Mouse (Mus musculus): ENCODE results near the gene Maml2. TPM values are rescaled to one million over a fixed set of nuclear protein-coding genes. Genes with fewer than 3 reads are reported as not detected.

The Maml2 gene
- total RNA-seq, 1 experiment: 1.9 TPM

DNA sequence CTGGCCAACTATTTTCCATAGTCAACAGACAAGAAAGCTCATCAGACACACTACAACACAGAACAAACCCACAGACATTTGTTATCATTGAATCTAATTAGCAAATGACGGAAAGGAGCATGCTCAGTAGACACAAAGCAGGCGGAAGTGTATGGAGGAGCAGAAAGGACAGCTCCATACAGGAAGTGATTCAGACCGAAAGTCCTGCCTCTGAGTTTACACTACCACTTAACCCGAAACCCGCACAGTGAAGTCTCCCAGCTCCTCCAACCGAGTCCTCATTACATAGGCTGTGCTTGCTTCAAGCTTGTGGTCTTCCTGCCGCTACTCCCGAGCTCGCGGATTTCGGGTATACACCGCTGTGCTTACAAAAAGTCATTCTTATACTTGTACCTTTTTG lies 404.0 kb downstream of the Maml2 start:
- in situ Hi-C loops (cut with MboI; ENCODE audit: low sequenced_read_pairs in 2 of 2, unreplicated experiment in 2 of 2): no loop called here
- Histone ChIP-seq H3K4me1 (ENCODE audit: control insufficient read depth in 2 of 2, insufficient read depth in 2 of 2, low read length in 2 of 2, poor library complexity in 1 of 2) (peaks cover 22 to 23% of the 10 kb centered on the region in 2 experiments), H3K36me3 (ENCODE audit: control insufficient read depth, insufficient read depth, low read length, poor library complexity, severe bottlenecking) (no peaks in the 10 kb centered on the region), H3K9ac (ENCODE audit: insufficient read depth, low read depth, low read length, poor library complexity, severe bottlenecking) (no peak overlapping the region), H3K9me3 (ENCODE audit: control insufficient read depth, insufficient read depth, low read depth, low read length) (no peaks in the 10 kb centered on the region), H3K4me3 (ENCODE audit: insufficient read depth in 1 of 2, low read depth in 1 of 2, low read length in 2 of 2, poor library complexity in 1 of 2, severe bottlenecking in 1 of 2) (no peak overlapping the region), H3K27ac (ENCODE audit: insufficient read depth, low read depth, low read length, poor library complexity, severe bottlenecking) (no peak overlapping the region)
- DNase-seq (ENCODE audit: low read depth, low spot score): no peak
- TF ChIP-seq HCFC1 (IDR thresholded peaks at IDR 0.05; ENCODE audit: borderline replicate concordance, insufficient read depth, low read length): no peak
- TF ChIP-seq ZNF384 (IDR thresholded peaks at IDR 0.05; ENCODE audit: low read depth, low read length): no peak
- no peak for TF ChIP-seq ZC3H11A (IDR thresholded peaks at IDR 0.05; ENCODE audit: borderline replicate concordance, low read depth, low read length)
- TF ChIP-seq MAFK (IDR thresholded peaks at IDR 0.05; ENCODE audit: insufficient read depth, low read depth, low read length): no peak
- TF ChIP-seq CHD2 (IDR thresholded peaks at IDR 0.05; ENCODE audit: low read depth, low read length): no peak

DNA sequence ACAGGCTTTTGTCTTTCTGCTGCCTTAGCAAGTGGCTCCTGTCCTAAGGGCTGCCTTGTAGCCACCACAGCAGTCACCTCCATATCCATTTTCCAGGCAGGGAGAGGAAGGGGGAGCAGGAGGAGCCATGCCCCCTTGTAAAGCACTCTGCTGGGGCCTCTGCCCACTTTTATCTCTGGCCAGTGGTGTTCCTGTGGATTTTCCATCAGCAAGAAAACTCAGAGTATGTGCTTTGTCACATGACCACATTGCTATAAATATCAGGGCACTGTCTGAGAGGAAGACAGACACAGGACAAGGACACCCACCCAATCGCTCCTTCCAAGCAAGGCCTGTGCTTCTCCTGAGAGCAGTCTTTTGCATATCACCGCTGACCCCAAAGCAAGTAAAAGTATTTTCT lies 405.3 kb downstream of the Maml2 start:
- no peak for TF ChIP-seq ZC3H11A (IDR thresholded peaks at IDR 0.05; ENCODE audit: borderline replicate concordance, low read depth, low read length)
- TF ChIP-seq MAFK (IDR thresholded peaks at IDR 0.05; ENCODE audit: insufficient read depth, low read depth, low read length): no peak
- no peak for TF ChIP-seq HCFC1 (IDR thresholded peaks at IDR 0.05; ENCODE audit: borderline replicate concordance, insufficient read depth, low read length)
- no peak for TF ChIP-seq ZNF384 (IDR thresholded peaks at IDR 0.05; ENCODE audit: low read depth, low read length)
- H3K36me3 ChIP-seq (ENCODE audit: control insufficient read depth, insufficient read depth, low read length, poor library complexity, severe bottlenecking): no peaks in the 10 kb centered on the region

DNA sequence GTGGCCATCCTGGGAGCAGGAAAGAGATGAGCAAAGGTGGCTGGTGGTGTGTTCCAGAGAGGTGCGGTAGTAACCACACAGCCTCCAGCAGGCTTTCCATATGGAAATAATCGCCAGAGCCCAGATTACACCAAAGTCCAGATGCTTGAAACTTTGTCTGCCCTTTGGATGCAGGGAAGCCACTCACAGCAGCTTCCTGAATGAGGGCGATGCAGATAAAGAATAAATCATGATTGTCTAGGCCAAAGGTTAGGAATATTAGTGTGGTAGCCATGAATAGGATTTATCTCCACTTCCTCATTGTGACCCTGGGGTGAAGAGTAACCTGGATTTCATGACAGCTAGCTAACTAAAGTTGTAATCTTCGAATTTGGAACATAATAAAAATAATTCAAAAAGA lies 407.2 kb downstream of the Maml2 start:
- H3K9ac ChIP-seq (ENCODE audit: insufficient read depth, low read depth, low read length, poor library complexity, severe bottlenecking): no peak overlapping the region
- DNase-seq (ENCODE audit: low read depth, low spot score): no peak
- H3K4me3 ChIP-seq (ENCODE audit: insufficient read depth in 1 of 2, low read depth in 1 of 2, low read length in 2 of 2, poor library complexity in 1 of 2, severe bottlenecking in 1 of 2): no peak overlapping the region
- no peak overlapping the region for H3K27ac ChIP-seq (ENCODE audit: insufficient read depth, low read depth, low read length, poor library complexity, severe bottlenecking)
- H3K4me1 ChIP-seq (ENCODE audit: control insufficient read depth in 2 of 2, insufficient read depth in 2 of 2, low read length in 2 of 2, poor library complexity in 1 of 2): peaks cover 9 to 11% of the 10 kb centered on the region in 2 experiments
- no peak for TF ChIP-seq ZC3H11A (IDR thresholded peaks at IDR 0.05; ENCODE audit: borderline replicate concordance, low read depth, low read length)
- no peak for TF ChIP-seq ZNF384 (IDR thresholded peaks at IDR 0.05; ENCODE audit: low read depth, low read length)
- TF ChIP-seq HCFC1 (IDR thresholded peaks at IDR 0.05; ENCODE audit: borderline replicate concordance, insufficient read depth, low read length): no peak
- TF ChIP-seq CHD2 (IDR thresholded peaks at IDR 0.05; ENCODE audit: low read depth, low read length): no peak
- no peak for TF ChIP-seq MAFK (IDR thresholded peaks at IDR 0.05; ENCODE audit: insufficient read depth, low read depth, low read length)
- no peaks in the 10 kb centered on the region for H3K9me3 ChIP-seq (ENCODE audit: control insufficient read depth, insufficient read depth, low read depth, low read length)
- in situ Hi-C loops (cut with MboI; ENCODE audit: low sequenced_read_pairs in 2 of 2, unreplicated experiment in 2 of 2): no loop called here
- no peaks in the 10 kb centered on the region for H3K36me3 ChIP-seq (ENCODE audit: control insufficient read depth, insufficient read depth, low read length, poor library complexity, severe bottlenecking)

More for the DNA sequence above, 405.3 kb downstream of the Maml2 start:
- DNase-seq (ENCODE audit: low read depth, low spot score): no peak
- Histone ChIP-seq H3K9me3 (ENCODE audit: control insufficient read depth, insufficient read depth, low read depth, low read length) (no peaks in the 10 kb centered on the region), H3K9ac (ENCODE audit: insufficient read depth, low read depth, low read length, poor library complexity, severe bottlenecking) (no peak overlapping the region), H3K4me3 (ENCODE audit: insufficient read depth in 1 of 2, low read depth in 1 of 2, low read length in 2 of 2, poor library complexity in 1 of 2, severe bottlenecking in 1 of 2) (no peak overlapping the region), H3K4me1 (ENCODE audit: control insufficient read depth in 2 of 2, insufficient read depth in 2 of 2, low read length in 2 of 2, poor library complexity in 1 of 2) (peaks cover 14 to 16% of the 10 kb centered on the region in 2 experiments), H3K27ac (ENCODE audit: insufficient read depth, low read depth, low read length, poor library complexity, severe bottlenecking) (no peak overlapping the region)
- in situ Hi-C loops (cut with MboI; ENCODE audit: low sequenced_read_pairs in 2 of 2, unreplicated experiment in 2 of 2): no loop called here

DNA sequence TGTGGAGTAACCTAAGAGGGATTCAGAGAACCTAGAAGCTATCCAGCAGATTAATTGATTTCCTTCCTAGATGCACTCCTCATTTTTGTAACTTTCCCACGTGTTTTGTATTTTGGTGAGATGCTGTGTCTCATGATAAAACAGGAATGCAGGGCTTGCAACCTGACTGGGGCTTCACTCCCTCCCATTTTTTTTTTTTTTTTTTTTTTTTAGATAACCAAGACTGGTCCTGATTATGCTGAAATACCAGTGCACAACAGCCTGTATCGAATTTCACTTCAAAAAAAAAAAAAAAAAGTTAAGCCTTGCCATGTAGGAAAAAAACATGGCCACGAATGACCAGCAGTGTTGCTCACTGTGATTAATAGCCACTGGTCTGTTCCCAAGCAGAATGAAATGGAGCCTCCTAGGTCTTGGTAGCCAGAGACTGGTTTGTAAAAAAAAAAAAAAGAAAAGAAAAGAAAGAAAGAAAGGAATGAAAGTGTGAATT lies 409.4 kb downstream of the Maml2 start:
- DNase-seq (ENCODE audit: low read depth, low spot score): no peak

More for the DNA sequence above, 409.4 kb downstream of the Maml2 start:
- Histone ChIP-seq H3K9me3 (ENCODE audit: control insufficient read depth, insufficient read depth, low read depth, low read length) (no peaks in the 10 kb centered on the region), H3K36me3 (ENCODE audit: control insufficient read depth, insufficient read depth, low read length, poor library complexity, severe bottlenecking) (no peaks in the 10 kb centered on the region), H3K9ac (ENCODE audit: insufficient read depth, low read depth, low read length, poor library complexity, severe bottlenecking) (no peak overlapping the region), H3K27ac (ENCODE audit: insufficient read depth, low read depth, low read length, poor library complexity, severe bottlenecking) (no peak overlapping the region), H3K4me3 (ENCODE audit: insufficient read depth in 1 of 2, low read depth in 1 of 2, low read length in 2 of 2, poor library complexity in 1 of 2, severe bottlenecking in 1 of 2) (no peak overlapping the region), H3K4me1 (ENCODE audit: control insufficient read depth in 2 of 2, insufficient read depth in 2 of 2, low read length in 2 of 2, poor library complexity in 1 of 2) (peaks cover 2% of the 10 kb centered on the region in 2 experiments; a peak in 3 of 4 replicates)
- in situ Hi-C loops (cut with MboI; ENCODE audit: low sequenced_read_pairs in 2 of 2, unreplicated experiment in 2 of 2): no loop called here
- TF ChIP-seq HCFC1 (IDR thresholded peaks at IDR 0.05; ENCODE audit: borderline replicate concordance, insufficient read depth, low read length) (no peak), MAFK (IDR thresholded peaks at IDR 0.05; ENCODE audit: insufficient read depth, low read depth, low read length) (no peak), ZC3H11A (IDR thresholded peaks at IDR 0.05; ENCODE audit: borderline replicate concordance, low read depth, low read length) (no peak), ZNF384 (IDR thresholded peaks at IDR 0.05; ENCODE audit: low read depth, low read length) (no peak), CHD2 (IDR thresholded peaks at IDR 0.05; ENCODE audit: low read depth, low read length) (no peak)
